Mouse (Mus musculus): ENCODE results near the gene 3110021N24Rik. TPM values are rescaled to one million over a fixed set of nuclear protein-coding genes. Genes with fewer than 3 reads are reported as not detected.
"Not testable (repeated sequence)": the region's sequence is repeated elsewhere in the genome, so short reads cannot be mapped to it uniquely, and the experiment has no call there.

The 3110021N24Rik gene
- total RNA-seq (2022), result 1 to 10 TPM in 1 of 4 experiments, under 1 TPM in 3; 0.63 to 1.5 (median 0.87) TPM

GRCm38 (mm10) chr4:108719349-108719748, at the start of gene 3110021N24Rik:
Gene 3110021N24Rik (plus strand): TSS chr4:108719649.
- DNase-seq (ENCODE audit: low spot score in 2 of 2), result no peak

GRCm38 (mm10) chr4:108686156-108686555, 33.3 kb upstream of the 3110021N24Rik start:
- DNase-seq (ENCODE audit: low spot score in 2 of 2), result no peak

GRCm38 (mm10) chr4:108687098-108687497, 32.4 kb upstream of the 3110021N24Rik start:
- not testable (repeated sequence) for DNase-seq (ENCODE audit: low spot score in 2 of 2)

GRCm38 (mm10) chr4:108690479-108690878, 29.0 kb upstream of the 3110021N24Rik start:
- DNase-seq (ENCODE audit: low spot score in 2 of 2), result no peak

- DNase-seq (ENCODE audit: low spot score in 2 of 2), result no peak
Measured at GRCm38 (mm10) chr4:108691469-108691868, 28.0 kb upstream of the 3110021N24Rik start.

GRCm38 (mm10) chr4:108696934-108697333, 22.5 kb upstream of the 3110021N24Rik start:
- DNase-seq (ENCODE audit: low spot score in 2 of 2), result peak in 1 of 2 experiments; percentile 5

- no peak for DNase-seq (ENCODE audit: low spot score in 2 of 2)
Measured at GRCm38 (mm10) chr4:108708209-108708608, 11.2 kb upstream of the 3110021N24Rik start.

GRCm38 (mm10) chr4:108721245-108721784, 1.9 kb downstream of the 3110021N24Rik start:
- no peak for DNase-seq (ENCODE audit: low spot score in 2 of 2)

GRCm38 (mm10) chr4:108724102-108724501, 4.7 kb downstream of the 3110021N24Rik start:
- DNase-seq (ENCODE audit: low spot score in 2 of 2), result no peak

GRCm38 (mm10) chr4:108730450-108730849, 11.0 kb downstream of the 3110021N24Rik start:
- DNase-seq (ENCODE audit: low spot score in 2 of 2), result no peak

- no peak for DNase-seq (ENCODE audit: low spot score in 2 of 2)
Measured at GRCm38 (mm10) chr4:108731582-108731981, 12.1 kb downstream of the 3110021N24Rik start.

GRCm38 (mm10) chr4:108746160-108746873, 26.9 kb downstream of the 3110021N24Rik start:
- DNase-seq (ENCODE audit: low spot score in 2 of 2), result no peak

- no peak for DNase-seq (ENCODE audit: low spot score in 2 of 2)
Measured at GRCm38 (mm10) chr4:108759583-108759982, 40.1 kb downstream of the 3110021N24Rik start.

GRCm38 (mm10) chr4:108768527-108768926, 49.1 kb downstream of the 3110021N24Rik start:
- DNase-seq (ENCODE audit: low spot score in 2 of 2), result no peak

GRCm38 (mm10) chr4:108779763-108780056, 60.3 kb downstream of the 3110021N24Rik start:
- no peak for DNase-seq (ENCODE audit: low spot score in 2 of 2)

GRCm38 (mm10) chr4:108780057-108780863, 60.8 kb downstream of the 3110021N24Rik start, which contains the start of gene Zfyve9:
Gene Zfyve9 (minus strand): TSS chr4:108780798.
- peak; percentile 71 to 79 for DNase-seq (ENCODE audit: low spot score in 2 of 2)

GRCm38 (mm10) chr4:108780864-108781205, 61.4 kb downstream of the 3110021N24Rik start:
- DNase-seq (ENCODE audit: low spot score in 2 of 2), result no peak

GRCm38 (mm10) chr4:108781596-108781995, 62.1 kb downstream of the 3110021N24Rik start:
- DNase-seq (ENCODE audit: low spot score in 2 of 2), result no peak

- no peak for DNase-seq (ENCODE audit: low spot score in 2 of 2)
Measured at GRCm38 (mm10) chr4:108782421-108783085, 63.1 kb downstream of the 3110021N24Rik start.

GRCm38 (mm10) chr4:108789258-108789936, 69.9 kb downstream of the 3110021N24Rik start:
- no peak for DNase-seq (ENCODE audit: low spot score in 2 of 2)

- DNase-seq (ENCODE audit: low spot score in 2 of 2), result no peak
Measured at GRCm38 (mm10) chr4:108790507-108790906, 71.1 kb downstream of the 3110021N24Rik start.

All from gastrocnemius, adult 8-10 months (tissue).